Mouse (Mus musculus): ENCODE results near the gene Cpeb4. TPM values are rescaled to one million over a fixed set of nuclear protein-coding genes. Genes with fewer than 3 reads are reported as not detected.

Gene Cpeb4
- polyA plus RNA-seq, 1 experiment from 2014 or later, result 11.3 TPM

- Histone ChIP-seq H3K9me3 (ENCODE audit: control insufficient read depth) (no peaks in the 10 kb centered on the region), H3K36me3 (ENCODE audit: control insufficient read depth, insufficient read depth) (no peaks in the 10 kb centered on the region), H3K27ac (ENCODE audit: low read depth, low read length) (no peak overlapping the region), H3K4me3 (ENCODE audit: low read depth, low read length) (no peak overlapping the region), H3K27me3 (replicated peaks; ENCODE audit: control insufficient read depth, insufficient read depth, low read length) (no peaks in the 10 kb centered on the region), H3K4me1 (replicated peaks; ENCODE audit: control insufficient read depth, insufficient read depth, low read length) (no peaks in the 10 kb centered on the region), H3K9ac (ENCODE audit: low read depth, low read length) (no peak overlapping the region), H3K4me2 (replicated peaks; ENCODE audit: low read depth) (no peak overlapping the region)
- ATAC-seq, result no peak
- 61% methylated on average over 2 of the region's 2 CpGs for WGBS
- no peak for TF ChIP-seq CTCF (IDR thresholded peaks at IDR 0.05; ENCODE audit: low read depth)
Measured at GRCm38 (mm10) chr11:31984786-31985185, 112.8 kb downstream of the Cpeb4 start.

Other genes with a start within 250 kb of the Cpeb4 start
- gene Bod1, start 200.3 kb upstream of the Cpeb4 start, polyA plus RNA-seq (2015; fragmentation: Nextera tagmentation; extraction: Ambion mirVana), result 37.4 and 40.4 TPM in 2 replicates
- gene 4930524B15Rik, start 93.4 kb downstream of the Cpeb4 start, polyA plus RNA-seq (2015; fragmentation: Nextera tagmentation; extraction: Ambion mirVana), result 0.14 and 0.26 TPM in 2 replicates
- gene Nsg2, start 128.3 kb downstream of the Cpeb4 start, polyA plus RNA-seq (2015; fragmentation: Nextera tagmentation; extraction: Ambion mirVana), result 9.3 and 10.1 TPM in 2 replicates

All from intestine, postnatal 0 days (tissue).